Mouse (Mus musculus) midbrain, embryonic 14.5 days (tissue): ENCODE results near the gene Ntrk2. TPM values are rescaled to one million over a fixed set of nuclear protein-coding genes. Genes with fewer than 3 reads are reported as not detected.

Source experiments
- ATAC-seq: fragments of 200-750 bp; cut with Nextera tagmentation; 2 replicates; pipeline ENCODE4 v1.8.0; 2017; ENCODE audit warnings: moderate number of reproducible peaks, moderate library complexity; ENCODE audit not compliant: low FRiP score, low TSS enrichment
- DNase-seq: peaks from one replicate; pipeline ENCODE4 v3.0.0-alpha.2; 2015
- H3K27ac ChIP-seq: fragments of 300-500 bp; sonication (generic); replicated peaks from 2 replicates; pipeline ENCODE4 v1.5.1; 2014; ENCODE audit warnings: mild to moderate bottlenecking, low read depth, low read length, moderate library complexity
- H3K27me3 ChIP-seq: fragments of 300-500 bp; sonication (generic); 2 replicates; pipeline ENCODE4 v1.6.1; 2014; ENCODE audit warnings: low read length, control low read depth, mixed read lengths; ENCODE audit not compliant: control insufficient read depth, insufficient read depth
- H3K36me3 ChIP-seq: fragments of 300-500 bp; sonication (generic); 2 replicates; pipeline ENCODE4 v1.6.1; 2014; ENCODE audit warnings: low read length, control low read depth; ENCODE audit not compliant: control insufficient read depth, insufficient read depth
- H3K4me1 ChIP-seq: fragments of 300-500 bp; sonication (generic); 2 replicates; pipeline ENCODE4 v1.6.1; 2014; ENCODE audit warnings: mild to moderate bottlenecking, antibody characterized with exemption, low read length, control low read depth; ENCODE audit not compliant: control insufficient read depth, insufficient read depth
- H3K4me2 ChIP-seq: fragments of 300-500 bp; sonication (generic); 2 replicates; pipeline ENCODE4 v1.6.1; 2014; ENCODE audit warnings: mild to moderate bottlenecking, low read length, moderate library complexity
- H3K4me3 ChIP-seq: fragments of 300-500 bp; sonication (generic); replicated peaks from 2 replicates; pipeline ENCODE4 v1.5.1; 2014; ENCODE audit warnings: low read depth, low read length
- H3K9ac ChIP-seq: fragments of 300-500 bp; sonication (generic); replicated peaks from 2 replicates; pipeline ENCODE4 v1.6.1; 2014; ENCODE audit warnings: mild to moderate bottlenecking, low read length, moderate library complexity
- H3K9me3 ChIP-seq: fragments of 300-500 bp; sonication (generic); 2 replicates; pipeline ENCODE4 v1.6.1; 2016; ENCODE audit warnings: low read length, control low read depth, mixed read lengths; ENCODE audit not compliant: control insufficient read depth
- WGBS: fragments of 180-500 bp; shearing (Covaris S2); extraction: QIAGEN DNeasy Blood & Tissue Kit; methylation state at CpG from one replicate; pipeline ENCODE4 v1.1.7; 2014; 5-methylcytosine and 5-hydroxymethylcytosine counted together
- polyA plus RNA-seq: library from polyadenylated mRNA; unstranded; fragments of >200 nt; fragmentation: Nextera tagmentation; extraction: Ambion mirVana; gene quantifications from 2 replicates; pipeline ENCODE4 v1.2.1, GENCODE M21; 2014

Gene Ntrk2
- polyA plus RNA-seq, 1 experiment from 2014 or later: 96.7 TPM

DNA sequence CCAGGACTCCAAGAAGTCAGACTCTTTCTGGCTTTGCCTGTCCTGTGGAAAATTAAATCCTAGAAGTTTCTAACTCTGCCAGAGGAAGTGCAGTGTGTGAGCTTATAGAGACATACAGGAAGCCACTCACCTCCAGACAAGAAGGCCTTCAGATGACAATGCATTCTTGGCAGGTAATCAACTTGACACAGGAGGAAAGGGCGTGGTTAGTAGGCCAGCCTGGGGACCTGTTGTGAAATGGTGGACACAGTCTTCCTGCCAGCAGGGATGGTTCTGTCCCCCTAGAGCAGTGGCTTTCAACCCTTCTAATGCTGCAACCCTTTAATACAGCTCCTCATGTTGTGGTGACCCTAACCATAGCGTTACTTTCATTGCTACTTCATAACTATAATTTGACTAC lies 191.4 kb downstream of the Ntrk2 start:
- Histone ChIP-seq H3K27me3 (no peaks in the 10 kb centered on the region), H3K9ac (no peak overlapping the region), H3K4me2 (no peak overlapping the region), H3K27ac (no peak overlapping the region), H3K9me3 (no peaks in the 10 kb centered on the region), H3K4me1 (no peaks in the 10 kb centered on the region), H3K36me3 (no peaks in the 10 kb centered on the region), H3K4me3 (no peak overlapping the region)
- DNase-seq (no peak), ATAC-seq (no peak)
- WGBS: 96% methylated on average over 2 of the region's 2 CpGs

DNA sequence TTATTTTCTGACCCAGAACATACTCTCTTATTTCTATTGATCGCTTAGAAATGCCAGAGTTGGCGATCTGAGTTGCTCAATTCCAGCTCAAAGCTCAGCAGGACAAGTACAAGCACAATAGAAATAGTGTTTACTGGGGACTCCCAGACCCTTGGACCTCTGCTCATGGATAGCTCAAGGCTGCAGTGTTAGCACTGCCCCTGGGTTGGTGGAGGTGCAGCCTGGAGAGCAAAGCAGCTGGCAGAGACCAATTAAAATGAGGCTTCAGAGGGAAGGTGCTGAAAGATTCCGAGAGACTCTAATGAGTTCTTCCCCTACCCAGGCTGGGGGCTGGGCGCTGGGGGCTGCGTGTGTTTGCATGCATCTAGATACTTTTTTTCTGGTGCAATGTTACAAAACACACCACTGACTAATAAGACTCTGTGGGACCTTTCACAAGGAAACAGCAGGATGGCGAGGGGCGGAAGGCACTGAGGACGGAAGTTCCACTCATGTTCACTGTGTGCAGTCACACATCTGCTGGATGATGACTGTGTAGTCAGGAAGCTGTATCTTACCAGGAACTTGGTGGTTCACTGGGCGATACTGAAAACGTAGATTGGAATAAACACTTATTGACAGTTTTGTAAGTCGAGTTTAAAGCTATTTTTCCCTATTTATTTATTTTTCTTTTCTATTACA lies 193.1 kb downstream of the Ntrk2 start:
- H3K4me1 ChIP-seq: peaks cover 13% of the 10 kb centered on the region
- H3K9me3 ChIP-seq: no peaks in the 10 kb centered on the region
- DNase-seq (peak; percentile 26), ATAC-seq (no peak)
- peak overlapping the region; percentile 50; the same call in 1 of the 2 replicates for H3K27ac ChIP-seq
- H3K4me3 ChIP-seq: no peak overlapping the region
- no peaks in the 10 kb centered on the region for H3K27me3 ChIP-seq
- 66% methylated on average over 11 of the region's 11 CpGs for WGBS
- no peak overlapping the region for H3K9ac ChIP-seq
- H3K4me2 ChIP-seq: no peak overlapping the region
- no peaks in the 10 kb centered on the region for H3K36me3 ChIP-seq

DNA sequence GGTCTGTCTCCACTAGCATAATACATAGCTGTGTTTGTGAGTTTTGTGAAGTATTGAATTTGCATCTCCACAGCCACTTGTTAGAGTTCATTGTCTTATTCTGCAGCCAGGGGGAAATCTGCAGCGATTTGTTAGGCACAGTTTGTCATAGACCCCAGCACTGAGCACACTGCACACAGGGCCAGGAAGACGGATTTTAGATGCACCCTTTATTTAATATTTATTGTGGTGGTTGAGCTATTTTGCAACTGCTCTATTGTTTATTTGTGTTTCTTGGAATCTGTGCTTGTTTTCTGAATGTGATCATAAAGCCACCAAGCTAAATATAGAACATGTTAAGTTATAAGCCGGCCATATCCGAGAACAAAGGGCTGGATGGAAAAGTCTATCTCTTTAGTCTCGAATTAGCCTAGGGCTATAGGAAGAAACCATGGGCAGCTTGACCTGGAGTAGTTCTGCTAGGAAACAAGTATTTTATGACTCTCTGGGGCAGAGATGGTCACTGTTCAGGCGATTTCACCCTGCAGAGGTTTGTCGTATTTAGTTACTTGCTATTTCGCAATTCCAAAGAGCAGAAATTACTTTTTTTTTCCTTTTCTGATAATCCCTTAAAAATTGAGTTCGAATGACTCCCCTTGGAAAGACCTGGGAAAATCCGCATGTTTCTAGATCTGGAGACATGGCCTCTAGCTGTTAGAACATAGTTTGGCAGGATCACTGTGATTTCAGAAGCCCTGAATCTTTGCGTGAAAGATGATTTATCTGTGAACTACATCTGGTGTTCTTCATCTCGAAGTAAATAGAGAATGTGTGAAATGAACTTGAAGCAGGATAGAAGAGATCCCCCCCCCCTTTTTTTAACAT lies 196.8 kb downstream of the Ntrk2 start:
- Histone ChIP-seq H3K36me3 (no peaks in the 10 kb centered on the region), H3K27ac (no peak overlapping the region), H3K4me3 (no peak overlapping the region), H3K27me3 (no peaks in the 10 kb centered on the region), H3K4me1 (peaks cover 22% of the 10 kb centered on the region), H3K9me3 (no peaks in the 10 kb centered on the region), H3K4me2 (no peak overlapping the region), H3K9ac (no peak overlapping the region)
- 71% methylated on average over 12 of the region's 12 CpGs for WGBS
- ATAC-seq (no peak), DNase-seq (peak; percentile 19)

DNA sequence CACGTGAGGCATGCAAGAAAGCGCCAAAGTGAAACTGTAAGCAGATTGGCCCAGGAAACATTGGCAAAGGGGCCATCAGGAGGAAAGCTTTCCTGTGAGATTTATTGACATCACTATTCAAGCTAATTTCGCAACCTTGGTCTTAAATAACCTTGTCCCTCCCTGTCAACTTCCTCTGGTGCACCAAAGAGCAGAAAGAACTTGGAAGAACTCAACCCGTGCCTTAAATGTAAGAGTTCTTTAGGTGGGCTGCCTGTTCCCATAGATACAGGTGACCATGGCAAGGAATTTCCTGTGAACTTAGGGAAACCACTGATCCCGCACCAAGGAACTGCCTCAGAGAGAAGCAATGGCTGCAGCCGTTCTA lies 197.4 kb downstream of the Ntrk2 start:
- ATAC-seq (no peak), DNase-seq (peak; percentile 8)
- no peaks in the 10 kb centered on the region for H3K36me3 ChIP-seq
- H3K4me3 ChIP-seq: no peak overlapping the region
- H3K27me3 ChIP-seq: no peaks in the 10 kb centered on the region
- no peak overlapping the region for H3K4me2 ChIP-seq
- no peak overlapping the region for H3K27ac ChIP-seq
- no peak overlapping the region for H3K9ac ChIP-seq
- H3K9me3 ChIP-seq: no peaks in the 10 kb centered on the region
- H3K4me1 ChIP-seq: peaks cover 22% of the 10 kb centered on the region
- 43% methylated on average over 6 of the region's 6 CpGs for WGBS

DNA sequence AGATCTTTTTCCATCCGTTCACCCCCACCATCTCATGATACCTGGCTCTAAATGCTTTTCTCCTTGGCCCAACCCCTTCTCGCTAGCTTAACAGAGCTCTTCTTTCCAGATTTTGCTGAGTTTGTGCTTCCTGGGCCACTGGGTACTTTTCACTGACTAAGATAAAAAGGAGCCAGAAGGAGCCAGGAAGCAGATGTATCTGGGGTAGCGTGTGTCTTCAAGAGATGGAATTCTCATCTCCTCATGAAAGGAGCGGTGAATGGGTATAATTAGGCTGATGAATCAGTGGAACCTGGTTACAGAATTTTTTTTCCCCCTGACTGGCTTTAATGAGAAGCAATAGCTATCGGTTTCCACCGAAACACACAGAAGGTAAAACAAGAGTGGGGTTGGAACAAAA lies 198.2 kb downstream of the Ntrk2 start:
- Histone ChIP-seq H3K9me3 (no peaks in the 10 kb centered on the region), H3K4me3 (no peak overlapping the region), H3K27me3 (no peaks in the 10 kb centered on the region), H3K36me3 (no peaks in the 10 kb centered on the region), H3K4me1 (peaks cover 22% of the 10 kb centered on the region), H3K9ac (no peak overlapping the region), H3K4me2 (no peak overlapping the region), H3K27ac (0 out of 2 replicates have a peak overlapping the region, but pooled peaks have one; percentile 15)
- no peak for DNase-seq
- 58% methylated on average over 6 of the region's 6 CpGs for WGBS
- no peak for ATAC-seq

DNA sequence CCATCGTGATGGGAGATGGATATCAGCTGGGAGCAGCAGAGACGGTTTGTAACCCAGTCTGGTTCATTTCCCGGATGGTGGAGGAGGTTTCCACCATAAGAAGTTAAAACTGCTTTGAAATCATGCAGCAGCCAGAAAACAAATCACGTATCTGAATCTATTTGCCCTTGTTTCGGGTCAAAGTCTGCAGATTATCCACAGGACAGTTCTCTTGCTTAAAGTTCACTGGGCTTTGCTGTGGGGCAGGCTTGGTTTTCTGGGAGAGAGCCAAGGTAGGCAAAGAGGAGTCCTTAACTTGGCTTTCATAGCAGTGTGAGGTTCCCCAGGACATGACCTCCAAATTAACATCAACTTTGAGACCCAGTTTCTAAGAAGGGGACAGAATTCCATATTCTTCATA lies 203.5 kb downstream of the Ntrk2 start:
- no peak overlapping the region for H3K4me3 ChIP-seq
- no peaks in the 10 kb centered on the region for H3K27me3 ChIP-seq
- no peak overlapping the region for H3K9ac ChIP-seq
- H3K4me1 ChIP-seq: peaks cover 30% of the 10 kb centered on the region
- 89% methylated on average over 5 of the region's 5 CpGs for WGBS
- DNase-seq (no peak), ATAC-seq (no peak)
- peak overlapping the region; percentile 94 for H3K27ac ChIP-seq
- H3K9me3 ChIP-seq: no peaks in the 10 kb centered on the region
- no peak overlapping the region for H3K4me2 ChIP-seq
- H3K36me3 ChIP-seq: no peaks in the 10 kb centered on the region

DNA sequence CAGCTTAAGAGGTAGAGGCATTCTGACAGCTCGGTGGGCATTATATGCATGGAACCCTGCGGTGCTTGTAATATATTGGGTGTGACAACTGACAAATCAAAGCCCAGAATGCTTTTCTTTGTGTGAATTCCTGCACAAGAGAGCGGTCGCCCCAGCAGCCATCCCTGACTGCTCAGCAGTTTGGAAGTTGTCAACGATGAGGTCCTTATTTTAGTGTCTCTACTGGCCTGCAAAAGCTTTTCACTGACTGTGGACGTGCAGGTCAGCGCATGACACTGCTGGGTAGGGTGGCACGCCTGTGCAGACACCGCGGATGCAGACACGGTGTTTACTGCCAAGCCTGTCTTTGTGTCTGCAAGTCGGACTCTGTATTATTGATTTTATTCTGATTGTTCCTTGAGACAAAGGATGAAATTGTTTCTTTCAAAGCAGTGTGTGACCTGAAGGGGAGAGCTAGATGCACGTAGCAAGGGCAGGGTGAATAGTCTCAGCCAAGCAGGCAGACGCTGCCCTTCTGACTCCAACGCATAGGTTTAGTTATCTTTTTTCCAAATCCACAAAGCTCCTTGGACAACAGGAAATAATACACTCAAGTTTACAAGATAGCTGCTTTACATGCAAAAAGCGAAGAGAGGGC lies 204.6 kb downstream of the Ntrk2 start:
- ATAC-seq (peak; percentile 81), DNase-seq (peak; percentile 70)
- no peaks in the 10 kb centered on the region for H3K36me3 ChIP-seq
- no peaks in the 10 kb centered on the region for H3K27me3 ChIP-seq
- H3K9ac ChIP-seq: peak overlapping the region; percentile 57
- peak overlapping the region; percentile 94 for H3K27ac ChIP-seq
- H3K4me2 ChIP-seq: peak overlapping the region; percentile 66
- H3K9me3 ChIP-seq: no peaks in the 10 kb centered on the region
- WGBS: 2% methylated on average over 16 of the region's 16 CpGs
- H3K4me1 ChIP-seq: peaks cover 24% of the 10 kb centered on the region
- peak overlapping the region; percentile 28 for H3K4me3 ChIP-seq

DNA sequence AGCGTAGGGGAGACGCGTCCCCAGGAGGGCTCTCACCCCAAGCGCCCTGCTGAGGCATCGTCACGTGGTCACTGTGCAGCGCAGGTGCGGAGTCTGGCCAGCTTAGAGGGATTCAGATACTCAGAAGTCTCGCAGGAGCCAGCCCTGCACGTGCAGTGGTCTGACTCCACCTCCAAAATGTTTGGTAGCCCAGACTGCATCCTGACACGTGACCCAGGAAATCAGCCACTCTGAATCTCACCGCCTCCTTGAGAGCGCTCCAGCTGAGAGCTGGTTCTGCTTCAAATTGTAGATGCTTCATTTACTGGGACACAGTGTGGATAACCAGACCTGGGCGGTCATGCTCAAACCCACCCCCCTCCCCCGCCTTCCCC lies 205.1 kb downstream of the Ntrk2 start:
- ATAC-seq: peak; percentile 95
- under 1% methylated on average over 15 of the region's 15 CpGs for WGBS

More for the DNA sequence above, 205.1 kb downstream of the Ntrk2 start:
- Histone ChIP-seq H3K27me3 (no peaks in the 10 kb centered on the region), H3K4me2 (peak overlapping the region; percentile 66), H3K9me3 (no peaks in the 10 kb centered on the region), H3K4me3 (peak overlapping the region; percentile 28), H3K36me3 (no peaks in the 10 kb centered on the region), H3K27ac (peak overlapping the region; percentile 94), H3K4me1 (peaks cover 24% of the 10 kb centered on the region), H3K9ac (peak overlapping the region; percentile 57)
- DNase-seq: peak; percentile 90
